Mouse (Mus musculus) megakaryocyte, embryonic 14.5 days (primary cell): ENCODE results near the gene Rb1.

Experiments
- FLI1 ChIP-seq: IDR thresholded peaks from 2 replicates; pipeline ENCODE4 v1.6.1; 2012; ENCODE audit warnings: low read length, inconsistent platforms, mixed read lengths
- GATA1 ChIP-seq: IDR thresholded peaks from 3 replicates; pipeline ENCODE4 v1.6.1; 2012; ENCODE audit warnings: mixed read lengths, low read length, inconsistent platforms, borderline replicate concordance

- TF ChIP-seq GATA1 (no peak), FLI1 (no peak)
Observed at GRCm38 (mm10) chr14:73141800-73142199, 183.8 kb downstream of the Rb1 start.
